Mouse (Mus musculus): ENCODE measurements at regions not wholly inside any gene's neighbourhood (a gene's known extent, or its start where the extent isn't known, plus 50 kb on each side); places are given as distances from the start of the nearest gene placed in this dataset.

DNA sequence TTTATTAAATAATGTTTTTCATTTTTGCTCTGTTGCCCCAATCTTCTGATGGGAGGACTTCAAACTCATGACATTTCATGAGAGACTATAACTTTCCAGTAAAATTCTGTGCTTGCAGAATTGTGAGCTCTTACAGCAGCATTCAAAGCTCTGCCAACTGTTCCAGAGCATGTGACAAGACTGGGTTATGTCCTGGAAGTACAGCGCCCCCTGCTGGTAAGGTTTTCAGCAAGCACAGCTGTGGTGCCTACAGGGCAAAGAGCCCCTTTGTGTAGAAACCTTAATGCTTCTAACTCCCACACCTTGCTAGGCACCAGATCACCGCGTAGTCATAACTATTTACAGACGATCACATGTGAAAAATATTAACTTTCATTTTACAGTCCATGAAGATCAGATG lies 209.4 kb downstream of the Sec23a start:
- peak; percentile 84 for ATAC-seq (ENCODE audit: low FRiP score, low TSS enrichment)
- Histone ChIP-seq H3K9me3 (ENCODE audit: low read length) (no peaks in the 10 kb centered on the region; the same call in 1 of the 2 replicates), H3K9ac (replicated peaks; ENCODE audit: low read length) (no peak overlapping the region), H3K4me2 (replicated peaks; ENCODE audit: low read depth, low read length) (no peak overlapping the region), H3K27ac (ENCODE audit: low read length) (no peak overlapping the region), H3K4me3 (ENCODE audit: low read length) (no peak overlapping the region), H3K4me1 (ENCODE audit: insufficient read depth, low read length) (0 out of 2 replicates have a peak, but pooled peaks cover 5% of the 10 kb centered on the region), H3K27me3 (ENCODE audit: insufficient read depth, low read length) (no peaks in the 10 kb centered on the region; the same call in 1 of the 2 replicates), H3K36me3 (ENCODE audit: insufficient read depth, low read length) (no peaks in the 10 kb centered on the region)
- WGBS: 39% methylated on average over 4 of the region's 4 CpGs
